Mouse (Mus musculus): ENCODE data around the gene Nppb.

Nppb gene

DNA sequence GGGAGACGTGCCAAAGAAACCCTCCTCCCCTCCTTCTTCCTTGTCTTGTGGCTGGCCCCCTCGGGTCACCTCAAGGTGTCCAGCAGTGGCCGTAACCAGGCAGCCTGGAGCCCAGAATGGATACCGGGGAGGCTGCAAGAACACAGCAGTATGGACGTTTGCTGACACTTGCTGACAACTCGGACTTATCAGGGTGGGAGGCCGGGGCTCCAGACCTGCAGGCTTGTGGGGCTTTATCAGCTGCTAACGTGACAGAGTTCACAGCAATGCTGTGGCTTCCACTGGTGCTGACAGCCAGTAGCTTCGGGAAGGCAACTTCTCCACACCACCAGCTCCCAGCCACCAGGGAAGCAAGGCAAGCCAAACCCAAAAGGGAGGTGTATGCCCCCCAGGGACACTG lies 16.3 kb upstream of the Nppb start:
- DNase-seq (ENCODE audit: low read depth in 2 of 2, low spot score in 2 of 2), result no peak

GRCm38 (mm10) chr4:147976237-147976636 lies 9.4 kb upstream of the Nppb start:
- no peak for DNase-seq (ENCODE audit: low read depth in 2 of 2, low spot score in 2 of 2)

DNA sequence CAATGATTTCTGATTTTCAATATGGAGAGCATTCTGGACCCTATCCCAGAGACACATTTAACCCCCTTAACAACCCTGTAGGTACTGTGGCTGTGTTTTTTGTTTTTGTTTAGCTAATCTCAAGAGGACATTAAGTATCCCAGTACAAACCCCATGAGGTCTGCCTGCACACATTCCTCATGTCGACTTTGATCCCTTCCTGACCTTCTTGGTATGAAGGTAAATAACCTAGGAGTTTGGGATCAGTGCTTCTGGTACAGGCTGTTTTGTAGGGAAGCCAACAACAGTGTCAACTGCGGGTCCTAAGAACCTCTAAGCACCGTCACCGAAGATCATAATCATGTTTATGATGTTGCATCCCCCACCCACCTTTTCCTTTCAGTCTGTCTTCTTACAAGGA lies 7.9 kb upstream of the Nppb start:
- no peak for DNase-seq (ENCODE audit: low read depth in 2 of 2, low spot score in 2 of 2)

- no peak for DNase-seq (ENCODE audit: low read depth in 2 of 2, low spot score in 2 of 2)
Measured at GRCm38 (mm10) chr4:147978391-147978790, 7.2 kb upstream of the Nppb start.

DNA sequence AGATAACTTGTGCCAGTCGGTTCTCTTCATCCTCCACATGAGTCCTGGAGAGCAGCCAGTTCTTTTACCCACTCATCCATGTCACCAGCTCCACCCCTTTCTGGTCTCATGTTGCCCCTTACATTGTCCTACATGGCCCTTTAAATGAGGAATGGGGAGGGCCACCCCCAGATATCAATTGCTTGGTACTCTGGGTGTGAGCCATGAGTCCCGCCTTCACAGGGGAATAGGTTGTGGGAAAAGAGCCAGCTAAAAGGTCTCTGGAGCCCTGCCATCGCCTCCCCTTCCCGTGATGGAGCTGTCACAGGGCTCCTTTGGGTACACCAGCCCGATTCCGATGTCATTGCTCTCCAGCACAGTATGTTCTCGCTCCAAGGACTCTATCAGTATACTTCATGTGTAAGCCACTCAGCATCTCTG lies 6.1 kb upstream of the Nppb start:
- DNase-seq (ENCODE audit: low read depth in 2 of 2, low spot score in 2 of 2), result no peak

GRCm38 (mm10) chr4:147993571-147994095 lies 8.0 kb downstream of the Nppb start:
- no peak for DNase-seq (ENCODE audit: low read depth in 2 of 2, low spot score in 2 of 2)

DNA sequence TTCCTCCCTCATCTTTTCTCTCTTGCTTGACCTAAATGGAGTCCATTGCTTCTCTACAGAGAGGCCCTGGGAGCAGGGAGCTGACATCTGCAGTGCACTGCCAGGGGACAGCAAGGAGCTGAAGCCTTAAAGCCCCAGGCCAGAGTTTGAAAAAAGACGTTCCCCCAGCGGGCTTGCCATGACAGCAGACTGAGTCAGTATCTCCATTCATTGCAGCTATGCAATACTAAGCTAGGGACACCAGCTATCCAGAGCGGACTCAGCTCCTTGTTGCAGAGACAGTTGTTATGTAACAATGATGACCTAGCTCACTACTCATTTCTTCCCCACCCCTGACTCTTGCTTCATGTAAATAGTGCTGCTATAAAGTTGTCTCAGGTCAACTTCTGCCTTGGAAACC lies 9.7 kb downstream of the Nppb start:
- DNase-seq (ENCODE audit: low read depth in 2 of 2, low spot score in 2 of 2), result no peak

DNA sequence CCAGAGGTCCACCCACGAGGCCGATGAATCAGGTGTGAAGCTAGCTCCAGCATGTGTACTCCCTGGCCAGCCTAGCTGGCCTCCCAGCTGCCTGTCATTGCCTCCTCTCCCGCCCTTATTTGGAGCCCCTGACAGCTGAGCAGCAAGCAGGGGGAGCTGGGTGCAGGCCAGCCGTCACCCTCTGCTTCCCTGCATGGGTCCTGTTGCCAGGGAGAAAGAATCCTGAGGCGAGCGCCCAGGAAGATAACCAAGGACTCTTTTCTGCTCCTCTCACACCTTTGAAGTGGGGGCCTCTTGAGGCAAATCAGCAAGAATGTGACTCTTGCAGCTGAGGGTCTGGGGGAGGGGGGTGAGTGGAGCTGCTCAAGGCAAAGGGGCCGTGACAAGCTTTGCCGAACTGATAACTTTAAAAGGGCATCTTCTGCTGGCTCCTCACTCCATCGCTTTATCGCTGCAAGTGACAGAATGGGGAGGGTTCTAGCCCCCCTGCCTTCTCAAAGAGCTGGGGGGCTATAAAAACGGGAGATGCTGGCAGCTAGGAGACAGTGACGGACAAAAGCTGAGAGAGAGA lies 14.7 kb downstream of the Nppb start, which contains the start of gene Nppa:
Nppa (plus strand) TSS at position 521 of the 571 bp plus-strand sequence.
- DNase-seq (ENCODE audit: low read depth in 2 of 2, low spot score in 2 of 2), result no peak

- no peak for DNase-seq (ENCODE audit: low read depth in 2 of 2, low spot score in 2 of 2)
Measured at GRCm38 (mm10) chr4:148001013-148001789, 15.6 kb downstream of the Nppb start.

GRCm38 (mm10) chr4:148001866-148002265 lies 16.3 kb downstream of the Nppb start:
- no peak for DNase-seq (ENCODE audit: low read depth in 2 of 2, low spot score in 2 of 2)

GRCm38 (mm10) chr4:148004361-148004760 lies 18.8 kb downstream of the Nppb start:
- DNase-seq (ENCODE audit: low read depth in 2 of 2, low spot score in 2 of 2), result no peak

GRCm38 (mm10) chr4:148008412-148008811 lies 22.8 kb downstream of the Nppb start:
- no peak for DNase-seq (ENCODE audit: low read depth in 2 of 2, low spot score in 2 of 2)

DNA sequence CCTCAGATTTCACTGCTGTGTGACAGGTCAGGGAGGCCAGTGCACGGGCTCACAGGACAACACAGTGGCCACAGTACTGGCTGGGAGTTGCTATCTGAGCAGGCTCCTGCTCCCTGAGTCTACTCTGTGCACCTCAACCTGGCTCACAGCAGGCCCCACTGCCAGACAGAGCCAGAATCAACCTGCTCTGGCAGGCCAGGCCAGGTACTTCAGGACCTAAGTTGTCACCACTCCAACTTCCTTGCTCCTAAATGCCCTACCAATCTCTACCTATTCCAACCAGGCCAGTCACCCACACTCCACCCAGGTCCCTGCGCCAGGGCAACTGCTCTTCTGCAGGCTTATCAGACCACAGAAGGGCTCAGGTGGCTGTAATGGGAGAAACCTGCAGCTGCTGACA lies 24.1 kb downstream of the Nppb start:
- no peak for DNase-seq (ENCODE audit: low read depth in 2 of 2, low spot score in 2 of 2)

- no peak for DNase-seq (ENCODE audit: low read depth in 2 of 2, low spot score in 2 of 2)
Measured at GRCm38 (mm10) chr4:148011332-148011731, 25.7 kb downstream of the Nppb start.

DNA sequence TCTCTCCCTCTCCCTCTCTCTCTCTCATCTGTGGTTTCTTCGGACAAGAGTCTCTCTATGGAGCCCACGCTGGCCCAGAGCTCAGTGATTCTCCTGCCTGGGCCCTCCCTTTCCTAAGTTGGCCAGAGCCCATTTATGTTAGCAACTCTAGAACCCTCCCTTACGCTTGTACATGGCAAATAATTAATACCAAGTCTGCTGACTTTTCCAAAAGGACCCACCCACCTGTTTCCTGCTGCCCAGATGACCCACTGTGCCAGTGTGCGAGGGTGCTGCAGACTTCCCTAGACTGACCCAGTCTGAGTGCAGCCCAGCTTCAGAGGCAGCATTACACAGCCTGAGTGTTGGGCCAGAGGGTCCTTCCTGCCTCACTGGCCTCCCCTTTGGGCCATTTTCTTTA lies 26.6 kb downstream of the Nppb start:
- no peak for DNase-seq (ENCODE audit: low read depth in 2 of 2, low spot score in 2 of 2)

GRCm38 (mm10) chr4:148015418-148015817 lies 29.8 kb downstream of the Nppb start:
- DNase-seq (ENCODE audit: low read depth in 2 of 2, low spot score in 2 of 2), result no peak

GRCm38 (mm10) chr4:148016981-148017380 lies 31.4 kb downstream of the Nppb start:
- no peak for DNase-seq (ENCODE audit: low read depth in 2 of 2, low spot score in 2 of 2)

DNA sequence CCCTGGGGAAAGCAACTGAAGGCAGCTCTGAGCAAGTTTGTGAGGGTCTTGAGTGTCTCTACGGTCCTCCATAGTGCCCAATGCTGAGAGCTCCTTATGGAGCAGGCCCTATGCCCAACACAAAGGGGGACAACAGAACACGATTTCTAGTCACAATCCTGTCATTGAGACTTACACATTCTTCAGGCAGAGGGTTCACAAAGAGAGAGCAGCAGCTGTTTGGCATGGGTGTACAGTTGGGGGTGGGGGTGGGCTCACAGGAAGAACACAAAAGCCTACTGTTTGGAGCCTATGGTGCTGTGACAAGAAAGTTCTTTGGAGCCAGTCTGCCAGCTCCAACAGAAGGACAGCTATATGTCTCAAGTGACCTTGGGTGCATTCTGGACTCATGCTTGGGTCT lies 32.8 kb downstream of the Nppb start:
- no peak for DNase-seq (ENCODE audit: low read depth in 2 of 2, low spot score in 2 of 2)

GRCm38 (mm10) chr4:148024003-148024402 lies 38.4 kb downstream of the Nppb start:
- no peak for DNase-seq (ENCODE audit: low read depth in 2 of 2, low spot score in 2 of 2)

- no peak for DNase-seq (ENCODE audit: low read depth in 2 of 2, low spot score in 2 of 2)
Measured at GRCm38 (mm10) chr4:148029297-148029696, 43.7 kb downstream of the Nppb start.

- DNase-seq (ENCODE audit: low read depth in 2 of 2, low spot score in 2 of 2), result no peak
Measured at GRCm38 (mm10) chr4:148030506-148030905, 44.9 kb downstream of the Nppb start.

DNA sequence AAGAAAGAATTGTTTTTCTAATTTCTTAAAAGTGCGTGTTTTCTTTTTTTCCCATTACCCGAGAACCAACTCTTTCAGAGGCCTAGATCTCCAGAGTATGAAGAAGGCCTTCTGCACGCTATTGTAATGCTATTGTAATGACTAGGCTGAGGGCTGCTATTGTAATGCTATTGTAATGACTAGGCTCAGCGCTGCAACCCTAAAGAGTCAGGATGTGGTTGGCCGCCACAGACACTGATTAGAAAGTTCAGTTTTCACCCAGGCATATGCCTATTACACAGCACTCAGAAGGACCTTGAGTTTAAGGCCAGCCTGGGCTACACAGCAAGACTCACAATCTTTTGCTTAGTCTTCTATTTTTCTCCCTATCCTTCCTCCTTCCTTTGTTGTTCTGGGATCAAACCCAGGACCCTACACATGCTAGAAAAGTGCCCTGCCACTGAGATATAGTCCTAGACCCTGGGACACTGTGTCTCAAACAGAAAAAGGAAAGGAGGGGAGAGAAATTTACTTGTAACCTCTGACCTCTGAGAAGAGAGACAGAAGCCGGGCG lies 48.3 kb downstream of the Nppb start:
- no peak for DNase-seq (ENCODE audit: low read depth in 2 of 2, low spot score in 2 of 2)

Measured in CD8-positive naive resting alpha-beta T cell, adult 2 months (primary cell).